Mouse (Mus musculus) forebrain, embryonic 14.5 days (tissue): ENCODE data around the gene Cx3cr1. TPM values are rescaled to one million over a fixed set of nuclear protein-coding genes. Genes with fewer than 3 reads are reported as not detected.
A peak's percentile ranks its signal among the peaks of the same experiment; 100 is the strongest.

Source experiments
- ATAC-seq: fragments of 200-750 bp; cut with Nextera tagmentation; 2 replicates; pipeline ENCODE4 v1.8.0; 2017; ENCODE audit warnings: mild to moderate bottlenecking, moderate library complexity
- DNase-seq: peaks from one replicate; pipeline ENCODE4 v3.0.0-alpha.2; 2015; ENCODE audit warnings: low spot score
- H3K27ac ChIP-seq: fragments of 300-500 bp; sonication (generic); 2 replicates; pipeline ENCODE4 v1.5.1; 2014; ENCODE audit warnings: low read depth, mild to moderate bottlenecking, control low read depth, low read length, moderate library complexity
- H3K27me3 ChIP-seq: fragments of 300-500 bp; sonication (generic); replicated peaks from 2 replicates; pipeline ENCODE4 v1.6.1; 2014; ENCODE audit warnings: low read length, control low read depth, mixed read lengths; ENCODE audit not compliant: control insufficient read depth, insufficient read depth
- H3K36me3 ChIP-seq: fragments of 300-500 bp; sonication (generic); 2 replicates; pipeline ENCODE4 v1.6.1; 2014; ENCODE audit warnings: low read length, control low read depth; ENCODE audit not compliant: control insufficient read depth, insufficient read depth
- H3K4me1 ChIP-seq: fragments of 300-500 bp; sonication (generic); 2 replicates; pipeline ENCODE4 v1.6.1; 2014; ENCODE audit warnings: antibody characterized with exemption, low read length, control low read depth; ENCODE audit not compliant: control insufficient read depth, insufficient read depth
- H3K4me2 ChIP-seq: fragments of 300-500 bp; sonication (generic); 2 replicates; pipeline ENCODE4 v1.6.1; 2014; ENCODE audit warnings: mild to moderate bottlenecking, control low read depth, low read length
- H3K4me3 ChIP-seq: fragments of 300-500 bp; sonication (generic); 2 replicates; pipeline ENCODE4 v1.5.1; 2014; ENCODE audit warnings: low read depth, low read length, control low read depth
- H3K9ac ChIP-seq: fragments of 300-500 bp; sonication (generic); 2 replicates; pipeline ENCODE4 v1.6.1; 2014; ENCODE audit warnings: mild to moderate bottlenecking, low read length, control low read depth, moderate library complexity
- H3K9me3 ChIP-seq: fragments of 300-500 bp; sonication (generic); replicated peaks from 2 replicates; pipeline ENCODE4 v1.6.1; 2016; ENCODE audit warnings: low read length, control low read depth, mixed read lengths; ENCODE audit not compliant: control insufficient read depth
- WGBS: fragments of 180-500 bp; shearing (Covaris S2); extraction: QIAGEN DNeasy Blood & Tissue Kit; methylation state at CpG from one replicate; pipeline ENCODE4 v1.1.7; 2014; 5-methylcytosine and 5-hydroxymethylcytosine counted together
- polyA plus RNA-seq: library from polyadenylated mRNA; unstranded; fragments of >200 nt; fragmentation: Nextera tagmentation; extraction: Ambion mirVana; gene quantifications from 2 replicates; pipeline ENCODE4 v1.2.1, GENCODE M21; 2014

Gene Cx3cr1
- polyA plus RNA-seq = 2.5 and 3.9 TPM in 2 replicates

- no peaks in the 10 kb centered on the region for H3K27me3 ChIP-seq
- H3K4me1 ChIP-seq = no peaks in the 10 kb centered on the region
- 0 out of 2 replicates have a peak within 1 kb of the TSS, but pooled peaks have one; percentile 21 for H3K9ac ChIP-seq
- no peak for DNase-seq
- H3K4me2 ChIP-seq = no peak within 1 kb of the TSS
- no peak within 1 kb of the TSS for H3K27ac ChIP-seq
- ATAC-seq = no peak
- H3K36me3 ChIP-seq = no peaks in the 10 kb centered on the region
- H3K9me3 ChIP-seq = no peaks in the 10 kb centered on the region
- H3K4me3 ChIP-seq = no peak within 1 kb of the TSS
- WGBS = 87% methylated on average over 11 of the region's 11 CpGs
Measured at GRCm38 (mm10) chr9:120069779-120070178, at the start of gene Cx3cr1. Gene Cx3cr1 (minus strand): TSS chr9:120069879.

GRCm38 (mm10) chr9:120118212-120118611, 48.5 kb upstream of the Cx3cr1 start:
- Histone ChIP-seq H3K36me3 (peaks cover 56% of the 10 kb centered on the region), H3K4me2 (no peak overlapping the region), H3K4me3 (no peak overlapping the region), H3K9ac (no peak overlapping the region), H3K27ac (no peak overlapping the region), H3K9me3 (no peaks in the 10 kb centered on the region), H3K27me3 (no peaks in the 10 kb centered on the region), H3K4me1 (no peaks in the 10 kb centered on the region)
- ATAC-seq = no peak
- WGBS = 86% methylated on average over 4 of the region's 4 CpGs
- DNase-seq = no peak

GRCm38 (mm10) chr9:120116184-120116624, 46.5 kb upstream of the Cx3cr1 start:
- no peak overlapping the region for H3K4me2 ChIP-seq
- ATAC-seq (no peak), DNase-seq (no peak)
- peaks cover 1% of the 10 kb centered on the region for H3K4me1 ChIP-seq
- no peak overlapping the region for H3K9ac ChIP-seq
- no peaks in the 10 kb centered on the region for H3K9me3 ChIP-seq
- no peak overlapping the region for H3K27ac ChIP-seq
- peaks cover 40% of the 10 kb centered on the region for H3K36me3 ChIP-seq
- no peak overlapping the region for H3K4me3 ChIP-seq
- WGBS = 89% methylated on average over 8 of the region's 8 CpGs
- H3K27me3 ChIP-seq = no peaks in the 10 kb centered on the region

- Histone ChIP-seq H3K4me3 (no peak overlapping the region), H3K36me3 (peaks cover 34% of the 10 kb centered on the region), H3K27ac (no peak overlapping the region), H3K4me1 (peaks cover 5% of the 10 kb centered on the region), H3K9ac (no peak overlapping the region), H3K27me3 (no peaks in the 10 kb centered on the region), H3K4me2 (no peak overlapping the region), H3K9me3 (no peaks in the 10 kb centered on the region)
- DNase-seq (no peak), ATAC-seq (no peak)
- 81% methylated on average over 5 of the region's 5 CpGs for WGBS
Measured at GRCm38 (mm10) chr9:120115580-120115979, 45.9 kb upstream of the Cx3cr1 start.

GRCm38 (mm10) chr9:120114789-120115151, 45.1 kb upstream of the Cx3cr1 start:
- no peak overlapping the region for H3K4me3 ChIP-seq
- WGBS = 97% methylated on average over 2 of the region's 2 CpGs
- no peaks in the 10 kb centered on the region for H3K9me3 ChIP-seq
- H3K36me3 ChIP-seq = peaks cover 26% of the 10 kb centered on the region
- no peaks in the 10 kb centered on the region for H3K27me3 ChIP-seq
- peaks cover 5% of the 10 kb centered on the region for H3K4me1 ChIP-seq
- no peak overlapping the region for H3K4me2 ChIP-seq
- ATAC-seq (no peak), DNase-seq (no peak)
- no peak overlapping the region for H3K9ac ChIP-seq
- no peak overlapping the region for H3K27ac ChIP-seq

GRCm38 (mm10) chr9:120114051-120114788, 44.5 kb upstream of the Cx3cr1 start:
- H3K9ac ChIP-seq = no peak overlapping the region
- WGBS = 85% methylated on average over 17 of the region's 17 CpGs
- peaks cover 5% of the 10 kb centered on the region for H3K4me1 ChIP-seq
- H3K27me3 ChIP-seq = no peaks in the 10 kb centered on the region
- no peaks in the 10 kb centered on the region for H3K9me3 ChIP-seq
- no peak overlapping the region for H3K27ac ChIP-seq
- peaks cover 22% of the 10 kb centered on the region for H3K36me3 ChIP-seq
- DNase-seq (no peak), ATAC-seq (no peak)
- no peak overlapping the region for H3K4me2 ChIP-seq
- no peak overlapping the region for H3K4me3 ChIP-seq

- no peaks in the 10 kb centered on the region for H3K9me3 ChIP-seq
- no peak overlapping the region for H3K4me2 ChIP-seq
- peaks cover 17% of the 10 kb centered on the region for H3K36me3 ChIP-seq
- no peaks in the 10 kb centered on the region for H3K27me3 ChIP-seq
- no peak for DNase-seq
- peaks cover 5% of the 10 kb centered on the region for H3K4me1 ChIP-seq
- no peak overlapping the region for H3K4me3 ChIP-seq
- ATAC-seq = no peak
- no peak overlapping the region for H3K27ac ChIP-seq
- no peak overlapping the region for H3K9ac ChIP-seq
- WGBS = 91% methylated on average over 6 of the region's 7 CpGs
Measured at GRCm38 (mm10) chr9:120113456-120113855, 43.8 kb upstream of the Cx3cr1 start.

- peaks cover 7% of the 10 kb centered on the region for H3K36me3 ChIP-seq
- 94% methylated on average over 6 of the region's 6 CpGs for WGBS
Measured at GRCm38 (mm10) chr9:120112472-120112871, 42.8 kb upstream of the Cx3cr1 start.

GRCm38 (mm10) chr9:120111156-120111945, 41.7 kb upstream of the Cx3cr1 start:
- WGBS = 75% methylated on average over 15 of the region's 15 CpGs
- Histone ChIP-seq H3K9me3 (no peaks in the 10 kb centered on the region), H3K9ac (peak overlapping the region; percentile 73; the same call in 1 of the 2 replicates), H3K4me3 (peak overlapping the region; percentile 66), H3K4me2 (peak overlapping the region; percentile 60), H3K27me3 (no peaks in the 10 kb centered on the region), H3K36me3 (no peaks in the 10 kb centered on the region), H3K27ac (no peak overlapping the region), H3K4me1 (peaks cover 5% of the 10 kb centered on the region)
- DNase-seq = no peak
- ATAC-seq = no peak

More at GRCm38 (mm10) chr9:120112472-120112871, 42.8 kb upstream of the Cx3cr1 start:
- no peak overlapping the region for H3K9ac ChIP-seq
- H3K4me2 ChIP-seq = no peak overlapping the region
- no peaks in the 10 kb centered on the region for H3K9me3 ChIP-seq
- H3K27ac ChIP-seq = no peak overlapping the region
- no peak overlapping the region for H3K4me3 ChIP-seq
- H3K27me3 ChIP-seq = no peaks in the 10 kb centered on the region
- H3K4me1 ChIP-seq = peaks cover 5% of the 10 kb centered on the region
- ATAC-seq (no peak), DNase-seq (no peak)
